Mouse (Mus musculus) MEL (cell line): ENCODE data around the gene Chchd2. TPM values are rescaled to one million over a fixed set of nuclear protein-coding genes. Genes with fewer than 3 reads are reported as not detected.
A peak's percentile ranks its signal among the peaks of the same experiment; 100 is the strongest.

ENCODE experiments used
- DNase-seq: peaks from one replicate; pipeline ENCODE4 v3.0.0; 2011; ENCODE audit warnings: low read depth, low spot score
- H3K27ac ChIP-seq: 2 replicates; pipeline ENCODE4 v1.5.1; 2012; ENCODE audit warnings: low read depth, mild to moderate bottlenecking, control low read depth, low read length, moderate library complexity; ENCODE audit not compliant: control insufficient read depth
- H3K27me3 ChIP-seq, 2 experiments: fragments of 150-350 bp in 1 of 2; sonication (generic) in 1 of 2; 2 replicates each; pipeline ENCODE4 v1.6.1; 2012; ENCODE audit warnings: low read length in 2 of 2, mild to moderate bottlenecking in 2 of 2, improper control_type of control experiment in 1 of 2, moderate library complexity in 1 of 2; ENCODE audit not compliant: insufficient read depth in 2 of 2, control insufficient read depth in 1 of 2
- H3K36me3 ChIP-seq, 2 experiments: 2 replicates each; pipeline ENCODE4 v1.6.1; 2012 to 2014; ENCODE audit warnings: low read length in 2 of 2, improper control_type of control experiment in 1 of 2, inconsistent platforms in 1 of 2, mild to moderate bottlenecking in 1 of 2; ENCODE audit not compliant: insufficient read depth in 2 of 2, control insufficient read depth in 1 of 2
- H3K4me1 ChIP-seq, 2 experiments: fragments of 150-350 bp in 1 of 2; sonication (generic) in 1 of 2; 2 replicates each; pipeline ENCODE4 v1.6.1; 2012; ENCODE audit warnings: low read length in 2 of 2, improper control_type of control experiment in 1 of 2, mild to moderate bottlenecking in 1 of 2; ENCODE audit not compliant: insufficient read depth in 2 of 2, control insufficient read depth in 1 of 2
- H3K4me3 ChIP-seq, 2 experiments: fragments of 150-350 bp in 1 of 2; sonication (generic) in 1 of 2; 2 replicates each; pipeline ENCODE4 v1.5.1; 2012; ENCODE audit warnings: low read depth in 2 of 2, low read length in 2 of 2, mild to moderate bottlenecking in 2 of 2, moderate library complexity in 2 of 2, control low read depth in 1 of 2, improper control_type of control experiment in 1 of 2; ENCODE audit not compliant: control insufficient read depth in 1 of 2, insufficient read depth in 1 of 2
- H3K79me2 ChIP-seq: 2 replicates; pipeline ENCODE4 v1.6.1; 2012; ENCODE audit warnings: mild to moderate bottlenecking, low read length, moderate library complexity; ENCODE audit not compliant: control insufficient read depth, poor library complexity, insufficient read depth
- H3K9ac ChIP-seq: 2 replicates; pipeline ENCODE4 v1.6.1; 2012; ENCODE audit warnings: low read depth, mild to moderate bottlenecking, control low read depth, low read length, moderate library complexity; ENCODE audit not compliant: control insufficient read depth, poor library complexity, severe bottlenecking
- H3K9me3 ChIP-seq: fragments of 150-350 bp; sonication (generic); replicated peaks from 2 replicates; pipeline ENCODE4 v1.6.1; 2012; ENCODE audit warnings: mild to moderate bottlenecking, low read length, improper control_type of control experiment, moderate library complexity; ENCODE audit not compliant: insufficient read depth
- BHLHE40 ChIP-seq: IDR thresholded peaks from 2 replicates; pipeline ENCODE4 v1.6.1; 2012; ENCODE audit warnings: low read depth, mild to moderate bottlenecking, inconsistent platforms, low read length, improper control_type of control experiment, borderline replicate concordance
- CHD1 ChIP-seq: IDR thresholded peaks from 2 replicates; pipeline ENCODE4 v1.6.1; 2012; ENCODE audit warnings: low read depth, mild to moderate bottlenecking, inconsistent platforms, low read length, improper control_type of control experiment
- CHD2 ChIP-seq: IDR thresholded peaks from 2 replicates; pipeline ENCODE4 v1.6.1; 2011; ENCODE audit warnings: low read length, improper control_type of control experiment
- CTCF ChIP-seq, 3 experiments: IDR thresholded peaks in 2 of 3; conservative IDR thresholded peaks in 1 of 3; 2 replicates each; pipeline ENCODE4 v1.5.1; 2011 to 2012; ENCODE audit warnings: low read length in 3 of 3, low read depth in 2 of 3, mild to moderate bottlenecking in 2 of 3, improper control_type of control experiment in 1 of 3, inconsistent platforms in 1 of 3, mixed read lengths in 1 of 3, moderate library complexity in 1 of 3; ENCODE audit not compliant: control insufficient read depth in 1 of 3, insufficient read depth in 1 of 3, poor library complexity in 1 of 3, severe bottlenecking in 1 of 3
- E2F4 ChIP-seq: IDR thresholded peaks from 2 replicates; pipeline ENCODE4 v1.6.1; 2011; ENCODE audit warnings: low read depth, low read length, improper control_type of control experiment, borderline replicate concordance
- ELF1 ChIP-seq: IDR thresholded peaks from 2 replicates; pipeline ENCODE4 v1.6.1; 2014; ENCODE audit warnings: low read depth, mild to moderate bottlenecking, inconsistent platforms, low read length, improper control_type of control experiment, moderate library complexity
- EP300 ChIP-seq, 2 experiments: IDR thresholded peaks; 2 replicates each; pipeline ENCODE4 v1.6.1; 2011; ENCODE audit warnings: improper control_type of control experiment in 2 of 2, low read length in 2 of 2, low read depth in 1 of 2, mild to moderate bottlenecking in 1 of 2
- ETS1 ChIP-seq: IDR thresholded peaks from 2 replicates; pipeline ENCODE4 v1.6.1; 2012; ENCODE audit warnings: low read depth, mild to moderate bottlenecking, inconsistent platforms, low read length, improper control_type of control experiment, moderate library complexity
- JUND ChIP-seq: IDR thresholded peaks from 2 replicates; pipeline ENCODE4 v1.6.1; 2011; ENCODE audit warnings: low read depth, mild to moderate bottlenecking, improper control_type of control experiment, low read length
- KAT2A ChIP-seq: conservative IDR thresholded peaks from 2 replicates; pipeline ENCODE4 v1.6.1; 2012; ENCODE audit warnings: low read depth, low read length, improper control_type of control experiment, inconsistent platforms
- MAFK ChIP-seq: IDR thresholded peaks from 2 replicates; pipeline ENCODE4 v1.6.1; 2011; ENCODE audit warnings: low read depth, mild to moderate bottlenecking, low read length, improper control_type of control experiment, borderline replicate concordance
- MAX ChIP-seq: IDR thresholded peaks from 2 replicates; pipeline ENCODE4 v1.6.1; 2011; ENCODE audit warnings: low read length, improper control_type of control experiment
- MXI1 ChIP-seq: IDR thresholded peaks from 2 replicates; pipeline ENCODE4 v1.6.1; 2011; ENCODE audit warnings: mild to moderate bottlenecking, low read depth, low read length, improper control_type of control experiment
- MYB ChIP-seq: IDR thresholded peaks from 2 replicates; pipeline ENCODE4 v1.6.1; 2011; ENCODE audit warnings: mild to moderate bottlenecking, low read depth, low read length, improper control_type of control experiment
- MYC ChIP-seq: IDR thresholded peaks from 2 replicates; pipeline ENCODE4 v1.6.1; 2011; ENCODE audit warnings: low read depth, mild to moderate bottlenecking, low read length, improper control_type of control experiment, moderate library complexity
- NELFE ChIP-seq: IDR thresholded peaks from 2 replicates; pipeline ENCODE4 v1.6.1; 2011; ENCODE audit warnings: low read depth, low read length, improper control_type of control experiment
- NRF1 ChIP-seq: IDR thresholded peaks from 2 replicates; pipeline ENCODE4 v1.6.1; 2014; ENCODE audit warnings: low read depth, mild to moderate bottlenecking, inconsistent platforms, low read length, improper control_type of control experiment, moderate library complexity; ENCODE audit not compliant: poor library complexity, insufficient read depth, severe bottlenecking
- POLR2A ChIP-seq, 2 experiments: IDR thresholded peaks; 2 replicates each; pipeline ENCODE4 v1.6.1; 2011 to 2012; ENCODE audit warnings: low read length in 2 of 2, mild to moderate bottlenecking in 2 of 2, control low read depth in 1 of 2, improper control_type of control experiment in 1 of 2, low read depth in 1 of 2, moderate library complexity in 1 of 2; ENCODE audit not compliant: control insufficient read depth in 1 of 2, insufficient read depth in 1 of 2, poor library complexity in 1 of 2
- POLR2AphosphoS2 ChIP-seq: IDR thresholded peaks from 2 replicates; pipeline ENCODE4 v1.6.1; 2011; ENCODE audit warnings: low read length, improper control_type of control experiment
- POLR2AphosphoS5 ChIP-seq: IDR thresholded peaks from 2 replicates; pipeline ENCODE4 v1.6.1; 2012; ENCODE audit warnings: low read depth, borderline replicate concordance, mild to moderate bottlenecking, inconsistent platforms, low read length, moderate library complexity, mixed read lengths
- RAD21 ChIP-seq: IDR thresholded peaks from 2 replicates; pipeline ENCODE4 v1.6.1; 2011; ENCODE audit warnings: mild to moderate bottlenecking, low read depth, low read length, improper control_type of control experiment
- RCOR1 ChIP-seq: IDR thresholded peaks from 2 replicates; pipeline ENCODE4 v1.6.1; 2012; ENCODE audit warnings: low read depth, mild to moderate bottlenecking, inconsistent platforms, low read length, improper control_type of control experiment
- SIN3A ChIP-seq: IDR thresholded peaks from 2 replicates; pipeline ENCODE4 v1.6.1; 2012; ENCODE audit warnings: low read length, improper control_type of control experiment, inconsistent platforms
- TBP ChIP-seq: IDR thresholded peaks from 2 replicates; pipeline ENCODE4 v1.8.0; 2011; ENCODE audit warnings: low read depth, low read length, improper control_type of control experiment
- TCF12 ChIP-seq: IDR thresholded peaks from 2 replicates; pipeline ENCODE4 v1.6.1; 2014; ENCODE audit warnings: low read depth, mild to moderate bottlenecking, inconsistent platforms, low read length, improper control_type of control experiment, moderate library complexity
- UBTF ChIP-seq: IDR thresholded peaks from 2 replicates; pipeline ENCODE4 v1.6.1; 2012; ENCODE audit warnings: low read depth, mild to moderate bottlenecking, inconsistent platforms, low read length, improper control_type of control experiment, moderate library complexity, borderline replicate concordance; ENCODE audit not compliant: insufficient read depth
- ZC3H11A ChIP-seq: IDR thresholded peaks from 2 replicates; pipeline ENCODE4 v1.6.1; 2012; ENCODE audit warnings: low read depth, mild to moderate bottlenecking, inconsistent platforms, low read length, improper control_type of control experiment
- ZMIZ1 ChIP-seq: IDR thresholded peaks from 2 replicates; pipeline ENCODE4 v1.6.1; 2012; ENCODE audit warnings: low read depth, mild to moderate bottlenecking, inconsistent platforms, low read length, improper control_type of control experiment, moderate library complexity
- polyA plus RNA-seq, 2 experiments: library from polyadenylated mRNA; stranded (reverse) in 1 of 2; unstranded in 1 of 2; fragments of >175 nt in 1 of 2; fragments of >200 nt in 1 of 2; gene quantifications; 2 replicates each; pipeline versions ENCODE4 v1.2.1 to v1.2.4; 2012; ENCODE audit warnings: low replicate concordance in 2 of 2, low read depth in 1 of 2; ENCODE audit not compliant: insufficient read length in 2 of 2, insufficient read depth in 1 of 2, missing spikeins in 1 of 2
- total RNA-seq: library from RNA; depleted of rRNA; stranded (reverse); fragments of 300-350 nt; gene quantifications from 2 replicates; pipeline ENCODE4 v1.2.3, GENCODE M21; 2012

The Chchd2 gene
- total and polyA plus RNA-seq, 3 experiments = 588 to 951 TPM; not detected in 1

DNA sequence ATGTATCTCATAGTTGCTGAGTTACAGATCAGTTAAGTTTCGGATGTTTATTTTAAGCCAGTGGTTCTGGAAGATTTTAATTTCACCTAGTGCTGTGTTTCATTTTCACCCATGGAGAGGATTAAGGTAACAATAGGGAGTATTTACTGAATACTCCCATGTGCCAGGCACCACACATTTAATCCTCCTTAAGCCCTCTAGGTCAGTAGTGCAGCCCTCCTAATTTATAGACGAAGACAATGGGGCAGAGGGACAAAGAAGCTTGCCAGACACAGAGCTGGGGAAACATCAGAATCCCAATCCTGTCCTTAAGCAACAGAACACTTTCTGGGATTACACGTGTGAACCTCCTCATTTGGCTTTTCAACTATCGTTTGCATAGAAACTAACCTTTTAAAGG, 49.7 kb upstream of the Chchd2 start:
- H3K27ac ChIP-seq = no peak overlapping the region
- DNase-seq = no peak
- H3K27me3 ChIP-seq = no peaks in the 10 kb centered on the region
- no peaks in the 10 kb centered on the region for H3K36me3 ChIP-seq
- H3K9me3 ChIP-seq = no peaks in the 10 kb centered on the region
- no peak for TF ChIP-seq KAT2A
- no peak for TF ChIP-seq CTCF (IDR thresholded peaks at IDR 0.05 in 2 of 3, conservative IDR thresholded peaks at IDR 0.05 in 1 of 3; ENCODE audit: control insufficient read depth in 1 of 3, insufficient read depth in 1 of 3, low read depth in 2 of 3, low read length in 3 of 3, poor library complexity in 1 of 3, severe bottlenecking in 1 of 3)
- no peak for TF ChIP-seq SIN3A
- TF ChIP-seq TBP = no peak
- TF ChIP-seq ZC3H11A = no peak
- no peak for TF ChIP-seq MAX
- TF ChIP-seq POLR2AphosphoS5 = no peak
- TF ChIP-seq E2F4 = no peak
- TF ChIP-seq RAD21 = no peak
- no peak for TF ChIP-seq CHD1
- TF ChIP-seq TCF12 = no peak
- no peak for TF ChIP-seq POLR2A (IDR thresholded peaks at IDR 0.05; ENCODE audit: control insufficient read depth in 1 of 2, insufficient read depth in 1 of 2, low read depth in 1 of 2, low read length in 2 of 2, poor library complexity in 1 of 2)
- no peak for TF ChIP-seq JUND
- TF ChIP-seq MXI1 = no peak
- TF ChIP-seq EP300 (IDR thresholded peaks at IDR 0.05; ENCODE audit: low read depth in 1 of 2, low read length in 2 of 2) = no peak
- TF ChIP-seq, all 39 proteins: peak for 0
- no peaks in the 10 kb centered on the region for H3K79me2 ChIP-seq
- peaks cover 2 to 10% of the 10 kb centered on the region in 2 experiments; a peak in 3 of 4 replicates for H3K4me1 ChIP-seq
- no peak overlapping the region for H3K4me3 ChIP-seq
- H3K9ac ChIP-seq = no peak overlapping the region

DNA sequence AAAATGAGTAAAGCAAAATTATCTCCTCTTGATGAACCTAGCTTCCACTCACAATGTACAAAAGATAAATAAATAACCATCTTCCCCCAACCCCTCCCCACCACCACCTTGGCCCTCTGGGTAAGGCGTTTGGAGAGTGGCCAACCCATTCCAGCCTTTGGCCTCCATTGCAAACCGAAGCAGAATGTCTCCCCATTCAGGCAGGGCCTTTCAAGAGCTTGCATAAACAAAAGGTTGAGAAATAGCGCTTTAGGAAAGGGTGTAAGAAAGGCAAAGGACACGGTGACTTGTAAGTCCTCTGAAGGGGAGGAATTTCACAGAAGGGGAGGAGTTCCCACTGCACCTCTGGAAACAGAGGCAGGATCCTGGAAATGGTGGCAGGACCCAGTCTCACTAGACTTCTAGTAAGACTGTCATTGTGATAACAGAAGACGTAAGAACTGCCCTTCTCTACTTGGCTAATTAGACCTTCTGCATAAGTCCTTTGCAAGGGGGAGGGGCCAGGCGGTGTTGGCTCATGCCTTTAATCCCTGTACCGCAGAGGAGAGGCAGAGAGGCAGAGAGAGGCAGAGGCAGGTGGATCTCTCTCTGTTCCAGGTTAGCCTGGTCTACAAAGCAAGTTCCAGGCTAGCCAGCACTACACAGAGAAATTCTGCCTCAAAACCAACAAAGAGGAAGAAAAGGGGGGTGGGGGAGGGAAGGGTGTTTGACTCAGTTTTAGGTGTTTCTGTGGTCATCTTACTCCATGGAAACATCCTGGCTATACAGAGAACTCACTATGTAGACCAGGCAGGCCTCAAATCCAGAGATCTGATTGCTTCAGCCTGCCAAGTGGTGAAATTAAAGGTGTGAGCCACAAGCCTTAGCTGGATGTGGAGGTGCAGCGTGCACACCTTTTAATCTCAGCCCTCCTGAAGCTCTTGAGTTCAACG, 42.9 kb upstream of the Chchd2 start:
- H3K27ac ChIP-seq = no peak overlapping the region
- no peaks in the 10 kb centered on the region; a peak in 2 of 4 replicates for H3K27me3 ChIP-seq
- no peak overlapping the region for H3K9ac ChIP-seq
- no peaks in the 10 kb centered on the region for H3K9me3 ChIP-seq
- H3K4me1 ChIP-seq = peaks cover 0 to 8% of the 10 kb centered on the region in 2 experiments; a peak in 3 of 4 replicates
- no peaks in the 10 kb centered on the region for H3K79me2 ChIP-seq
- DNase-seq = no peak
- TF ChIP-seq MAFK (no peak), RCOR1 (no peak), NELFE (no peak), CHD2 (no peak), BHLHE40 (no peak), MYB (no peak), ETS1 (no peak), MYC (no peak), TCF12 (no peak), ZMIZ1 (no peak), NRF1 (no peak), POLR2AphosphoS5 (no peak), TBP (no peak), EP300 (IDR thresholded peaks at IDR 0.05; ENCODE audit: low read depth in 1 of 2, low read length in 2 of 2) (no peak), ELF1 (no peak), UBTF (no peak), POLR2AphosphoS2 (no peak)
- TF ChIP-seq, all 39 proteins: peak for 0
- Histone ChIP-seq H3K36me3 (no peaks in the 10 kb centered on the region; a peak in 1 of 4 replicates), H3K4me3 (0 out of 4 replicates have a peak overlapping the region, but pooled peaks of 1 of the 2 experiments have one; percentile 37)
